Mouse (Mus musculus): ENCODE measurements around the gene Tpsb2. TPM values are rescaled to one million over a fixed set of nuclear protein-coding genes. Genes with fewer than 3 reads are reported as not detected.
A peak's percentile ranks its signal among the peaks of the same experiment; 100 is the strongest.

Gene Tpsb2
- 8.0 and 9.1 TPM in 2 replicates for polyA plus RNA-seq (2015; fragmentation: Nextera tagmentation; extraction: Ambion mirVana)

- no peak for DNase-seq (ENCODE audit: low spot score)
Observed at GRCm38 (mm10) chr17:25366005-25366404, at the start of gene Tpsb2. Gene Tpsb2 (plus strand): TSS chr17:25366305.

GRCm38 (mm10) chr17:25318354-25318753, 47.8 kb upstream of the Tpsb2 start, which contains the start of gene Prss29:
Gene Prss29 (plus strand): TSS chr17:25318654.
- no peak for DNase-seq (ENCODE audit: low spot score)

DNA sequence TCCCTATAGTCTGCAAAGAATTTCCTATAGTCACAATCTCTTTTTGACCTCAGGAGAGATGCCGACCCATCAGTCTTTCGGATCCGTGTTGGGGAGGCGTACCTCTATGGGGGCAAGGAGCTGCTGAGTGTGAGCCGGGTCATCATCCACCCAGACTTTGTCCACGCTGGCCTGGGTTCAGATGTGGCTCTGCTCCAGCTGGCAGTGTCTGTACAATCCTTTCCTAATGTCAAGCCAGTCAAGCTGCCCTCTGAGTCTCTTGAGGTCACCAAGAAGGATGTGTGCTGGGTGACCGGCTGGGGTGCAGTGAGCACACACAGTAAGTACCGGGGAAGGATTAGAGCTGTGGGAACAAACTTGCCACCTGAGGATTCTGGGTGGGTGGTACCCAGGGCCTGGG, 45.3 kb upstream of the Tpsb2 start:
- no peak for DNase-seq (ENCODE audit: low spot score)

- DNase-seq (ENCODE audit: low spot score): no peak
Observed at GRCm38 (mm10) chr17:25322930-25323329, 43.2 kb upstream of the Tpsb2 start.

GRCm38 (mm10) chr17:25332321-25332720, 33.8 kb upstream of the Tpsb2 start:
- no peak for DNase-seq (ENCODE audit: low spot score)

GRCm38 (mm10) chr17:25333943-25334342, 32.2 kb upstream of the Tpsb2 start:
- peak; percentile 62 for DNase-seq (ENCODE audit: low spot score)

DNA sequence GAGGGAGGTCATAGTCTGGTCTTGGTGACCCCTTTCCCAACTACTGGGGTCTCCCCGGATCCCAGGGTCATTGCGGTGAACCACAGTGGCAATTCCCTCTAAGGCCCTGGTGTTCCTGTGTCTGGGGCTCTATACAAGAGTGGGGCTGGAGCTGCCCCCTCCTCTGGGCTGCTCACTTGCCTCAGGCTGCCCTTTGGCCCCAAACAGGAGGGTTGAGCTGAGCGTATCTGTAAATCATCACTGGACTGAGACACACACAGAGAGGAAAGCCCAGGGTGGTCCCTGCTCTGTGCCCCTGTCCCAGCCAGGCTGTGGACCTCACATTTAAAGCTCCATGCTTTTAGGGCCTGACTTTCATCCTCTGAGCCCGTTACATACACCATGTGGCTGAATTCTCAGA, 27.9 kb upstream of the Tpsb2 start:
- DNase-seq (ENCODE audit: low spot score): no peak

DNA sequence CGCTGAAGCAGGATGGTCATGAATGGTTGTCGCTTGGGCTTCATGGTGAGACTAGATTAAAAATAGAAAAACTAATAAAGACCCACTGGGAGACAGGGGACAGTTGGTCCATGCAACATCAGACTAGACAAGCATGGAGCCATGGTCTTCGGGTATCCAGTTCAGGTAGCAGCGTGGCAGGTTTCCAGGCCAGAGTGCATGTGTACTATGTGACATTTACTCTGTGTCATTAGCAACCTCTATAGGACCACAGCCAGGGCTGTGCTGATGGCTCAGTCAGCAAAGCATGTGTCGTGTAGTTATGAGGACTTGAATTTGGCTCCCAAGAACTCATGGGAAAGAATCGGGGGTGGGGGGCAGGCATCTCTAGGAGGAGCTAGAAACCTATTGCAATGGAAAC, 26.1 kb upstream of the Tpsb2 start:
- no peak for DNase-seq (ENCODE audit: low spot score)

DNA sequence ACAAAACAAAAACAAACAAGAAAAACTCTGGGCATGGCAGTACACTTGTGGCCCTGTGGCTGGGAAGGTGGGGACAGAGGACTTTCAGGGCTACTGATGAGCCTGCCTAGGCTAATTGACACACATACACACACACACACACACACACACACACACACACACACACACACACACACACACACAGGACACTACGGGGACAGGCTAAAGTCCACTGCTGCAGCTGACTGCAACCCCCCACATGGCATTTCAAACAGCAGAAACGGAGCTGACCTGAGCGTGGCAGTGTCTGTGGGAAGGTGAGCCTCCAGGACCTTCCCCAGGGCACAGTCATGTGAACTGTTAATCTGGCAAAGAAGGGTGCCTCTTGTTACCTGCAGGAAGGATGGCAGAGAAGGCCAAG, 24.6 kb upstream of the Tpsb2 start:
- DNase-seq (ENCODE audit: low spot score): no peak

- no peak for DNase-seq (ENCODE audit: low spot score)
Observed at GRCm38 (mm10) chr17:25345462-25345861, 20.6 kb upstream of the Tpsb2 start, which contains the start of gene Tpsab1. Gene Tpsab1 (minus strand): TSS chr17:25345562.

DNA sequence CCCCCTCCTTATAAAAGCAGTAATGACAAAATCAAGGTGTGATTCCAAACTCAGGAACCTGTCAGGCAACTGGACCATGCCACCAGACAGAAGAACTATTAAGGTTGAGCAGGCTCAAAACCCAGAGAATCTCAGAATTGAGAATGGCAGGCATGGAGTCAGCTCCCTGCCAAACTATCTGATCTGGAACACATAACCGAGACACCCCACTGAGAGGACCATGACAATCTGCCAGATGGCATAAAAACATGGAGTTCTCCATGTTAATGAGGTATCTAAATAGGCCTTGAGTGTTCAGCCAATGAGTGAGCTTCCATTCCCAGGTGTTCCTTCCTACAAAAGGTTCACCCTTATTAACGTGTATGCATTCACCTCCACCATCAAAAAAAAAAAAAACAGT, 4.8 kb upstream of the Tpsb2 start:
- DNase-seq (ENCODE audit: low spot score): no peak

- DNase-seq (ENCODE audit: low spot score): peak; percentile 38
Observed at GRCm38 (mm10) chr17:25363726-25364125, 2.4 kb upstream of the Tpsb2 start.

DNA sequence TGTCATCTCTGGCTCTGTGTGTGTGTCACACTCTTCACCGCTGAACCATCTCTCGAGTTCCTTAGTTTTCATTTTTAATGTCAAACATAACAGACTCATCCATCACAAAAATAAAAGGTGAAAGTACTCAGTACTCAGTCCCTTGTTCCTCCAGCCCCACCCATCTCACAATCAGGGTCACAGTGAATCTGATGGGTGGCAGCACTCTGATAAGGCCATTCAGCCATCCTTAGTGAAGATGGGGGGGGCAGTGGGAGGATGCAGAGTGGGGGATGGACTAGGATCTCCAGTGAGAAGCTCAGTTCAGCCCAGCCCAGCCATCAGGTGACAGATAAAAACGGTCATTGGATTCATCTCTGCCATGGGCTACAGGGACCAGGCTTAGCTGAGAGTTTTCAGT, 2.9 kb downstream of the Tpsb2 start, which contains the start of gene Tpsg1:
Gene Tpsg1 (plus strand): TSS at position 301 of the 400 bp plus-strand sequence.
- no peak for DNase-seq (ENCODE audit: low spot score)

- no peak for DNase-seq (ENCODE audit: low spot score)
Observed at GRCm38 (mm10) chr17:25372491-25372890, 6.4 kb downstream of the Tpsb2 start.

- no peak for DNase-seq (ENCODE audit: low spot score)
Observed at GRCm38 (mm10) chr17:25374011-25374410, 7.9 kb downstream of the Tpsb2 start.

GRCm38 (mm10) chr17:25394526-25394925, 28.4 kb downstream of the Tpsb2 start:
- no peak for DNase-seq (ENCODE audit: low spot score)

- DNase-seq (ENCODE audit: low spot score): peak; percentile 51
Observed at GRCm38 (mm10) chr17:25397804-25398519, 31.9 kb downstream of the Tpsb2 start.

- no peak for DNase-seq (ENCODE audit: low spot score)
Observed at GRCm38 (mm10) chr17:25398520-25398838, 32.4 kb downstream of the Tpsb2 start.

- peak; percentile 25 for DNase-seq (ENCODE audit: low spot score)
Observed at GRCm38 (mm10) chr17:25400443-25400842, 34.3 kb downstream of the Tpsb2 start.

DNA sequence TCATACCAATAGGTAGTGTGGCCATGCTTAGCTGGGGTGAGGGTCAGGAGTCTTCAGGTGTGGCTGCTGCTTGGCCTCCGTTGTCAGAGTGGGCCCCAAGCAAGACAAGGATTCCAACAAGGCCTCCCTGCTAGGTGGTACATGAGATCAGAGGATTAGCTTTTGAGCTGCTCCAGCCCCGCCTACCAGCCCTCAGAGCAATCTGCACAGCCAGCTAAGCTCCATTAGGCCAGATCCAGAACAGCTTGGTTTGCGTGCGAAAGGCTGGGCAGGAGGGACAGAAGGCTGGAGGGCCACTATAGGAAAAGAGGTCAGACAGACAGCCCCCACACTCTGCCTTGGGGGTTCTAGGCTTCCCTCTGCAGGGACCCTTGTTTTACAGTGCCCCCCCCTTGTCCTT, 35.4 kb downstream of the Tpsb2 start:
- no peak for DNase-seq (ENCODE audit: low spot score)

DNA sequence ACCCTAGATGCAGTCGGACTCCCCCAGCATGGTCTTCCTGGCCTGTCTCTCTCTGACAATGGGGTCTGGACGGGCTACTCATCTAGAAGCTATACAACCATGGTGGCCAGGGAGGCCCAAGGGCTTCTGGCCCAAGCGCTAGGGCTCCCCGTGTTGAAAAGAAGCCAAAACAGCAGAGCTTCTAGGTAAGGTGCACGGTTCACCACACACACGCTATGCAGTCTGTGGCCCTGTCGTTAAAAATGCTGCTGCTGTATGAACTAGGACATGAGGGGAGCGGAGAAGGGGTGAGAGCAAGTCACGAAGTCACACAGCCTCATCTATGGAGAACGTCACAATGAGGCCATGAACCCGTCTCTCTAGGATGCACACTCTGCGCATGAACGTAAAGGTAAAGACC, 36.1 kb downstream of the Tpsb2 start:
- no peak for DNase-seq (ENCODE audit: low spot score)

DNA sequence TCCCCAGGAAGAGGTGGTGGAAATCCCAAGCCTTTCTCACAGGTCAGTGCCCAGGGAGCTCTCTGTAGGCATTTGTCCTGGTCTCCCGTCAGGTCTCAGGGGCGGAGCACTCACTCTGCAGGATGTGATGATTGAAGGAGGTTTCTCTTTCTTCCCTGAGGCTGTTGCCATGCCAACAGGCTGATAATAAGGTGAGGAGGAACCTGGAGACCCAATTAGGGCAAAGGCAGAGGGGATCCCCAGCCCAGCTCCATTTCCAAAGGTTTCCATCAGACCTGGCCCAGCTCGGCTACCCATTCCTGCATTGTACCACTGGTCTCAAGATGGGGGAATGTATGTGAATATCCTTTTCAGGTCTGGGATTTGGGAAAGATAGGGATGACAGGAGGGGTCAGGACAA, 38.1 kb downstream of the Tpsb2 start:
- DNase-seq (ENCODE audit: low spot score): no peak

DNA sequence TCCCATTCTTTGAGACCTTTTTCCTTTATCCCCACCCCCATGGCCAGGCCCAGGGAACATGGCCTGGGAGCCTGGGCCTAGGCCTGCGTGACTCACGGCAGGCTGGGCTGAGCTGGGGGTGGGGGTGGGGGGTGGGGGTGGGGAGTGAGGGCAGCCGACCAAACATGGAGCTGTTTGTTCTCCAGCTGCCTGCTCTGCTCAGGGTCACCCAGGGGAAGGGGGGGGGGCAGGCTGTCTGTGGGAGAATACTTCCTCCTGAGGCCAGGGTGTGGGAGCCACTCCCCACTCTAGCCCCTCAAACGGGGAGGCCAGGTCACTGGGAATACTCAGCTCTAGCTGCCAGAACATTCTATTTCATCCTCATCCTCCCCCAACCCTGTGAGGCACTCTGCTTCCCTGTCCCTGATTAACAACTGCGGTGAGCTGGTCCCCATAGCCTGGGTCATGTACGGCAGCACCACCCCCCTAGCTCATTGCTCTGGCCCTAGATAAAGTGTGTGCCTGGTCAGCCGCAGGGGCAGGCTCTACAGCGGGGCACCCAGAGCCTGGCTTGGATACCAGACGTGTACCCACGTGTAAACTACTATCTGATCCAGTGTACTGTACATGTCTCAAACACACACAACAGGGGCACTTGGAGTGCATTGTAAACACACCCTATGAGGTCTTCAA, 39.3 kb downstream of the Tpsb2 start:
- no peak for DNase-seq (ENCODE audit: low spot score)
